Mouse (Mus musculus) R1 (cell line): ENCODE measurements at regions not wholly inside any gene's neighbourhood (a gene's known extent, or its start where the extent isn't known, plus 50 kb on each side); places are given as distances from the start of the nearest gene placed in this dataset.

Experiments
- DNase-seq: peaks from one replicate; pipeline ENCODE4 v3.0.0-alpha.2; 2018; ENCODE audit warnings: low read depth, low spot score

- DNase-seq: no peak
Measured at GRCm38 (mm10) chr9:51660908-51661874, 103.9 kb upstream of the Arhgap20 start.

GRCm38 (mm10) chr9:51661911-51662310 lies 103.2 kb upstream of the Arhgap20 start:
- no peak for DNase-seq

- no peak for DNase-seq
Measured at GRCm38 (mm10) chr9:51664353-51664752, 100.8 kb upstream of the Arhgap20 start.

GRCm38 (mm10) chr9:51664876-51665275 lies 100.3 kb upstream of the Arhgap20 start:
- no peak for DNase-seq

- peak; percentile 70 for DNase-seq
Measured at GRCm38 (mm10) chr9:51668976-51669375, 96.2 kb upstream of the Arhgap20 start.

GRCm38 (mm10) chr9:51670531-51670930 lies 94.6 kb upstream of the Arhgap20 start:
- no peak for DNase-seq

GRCm38 (mm10) chr9:51686536-51686935 lies 78.6 kb upstream of the Arhgap20 start:
- no peak for DNase-seq

GRCm38 (mm10) chr9:51714326-51714725 lies 50.8 kb upstream of the Arhgap20 start:
- DNase-seq: no peak
